Mouse (Mus musculus) heart, adult 11 months (tissue): ENCODE measurements at regions not wholly inside any gene's neighbourhood (a gene's known extent, or its start where the extent isn't known, plus 50 kb on each side); places are given as distances from the start of the nearest gene placed in this dataset.

Source experiments
- DNase-seq: peaks from one replicate; pipeline ENCODE4 v3.0.0; 2022

GRCm38 (mm10) chr6:106876690-106877089 lies 76.8 kb upstream of the Crbn start:
- no peak for DNase-seq

GRCm38 (mm10) chr6:106891879-106892638 lies 92.2 kb upstream of the Crbn start:
- DNase-seq: no peak

GRCm38 (mm10) chr6:106892639-106892934 lies 92.7 kb upstream of the Crbn start:
- DNase-seq: no peak

GRCm38 (mm10) chr6:106903953-106904683 lies 104.2 kb upstream of the Crbn start:
- DNase-seq: no peak

- DNase-seq: no peak
These were observed 115.2 kb upstream of the Crbn start for GRCm38 (mm10) chr6:106915121-106915520.

GRCm38 (mm10) chr6:106916683-106917289 lies 116.9 kb upstream of the Crbn start:
- DNase-seq: no peak

- DNase-seq: no peak
These were observed 121.1 kb upstream of the Crbn start for GRCm38 (mm10) chr6:106920951-106921350.

GRCm38 (mm10) chr6:106925486-106925885 lies 125.6 kb upstream of the Crbn start:
- DNase-seq: no peak

GRCm38 (mm10) chr6:106933584-106933983 lies 133.7 kb upstream of the Crbn start:
- no peak for DNase-seq

- DNase-seq: no peak
These were observed 146.5 kb upstream of the Crbn start for GRCm38 (mm10) chr6:106946227-106946927.

GRCm38 (mm10) chr6:106950909-106951308 lies 151.0 kb upstream of the Crbn start:
- no peak for DNase-seq

- DNase-seq: no peak
These were observed 161.4 kb upstream of the Crbn start for GRCm38 (mm10) chr6:106961320-106961719.

GRCm38 (mm10) chr6:106964337-106964736 lies 164.5 kb upstream of the Crbn start:
- DNase-seq: no peak

- DNase-seq: no peak
These were observed 175.6 kb upstream of the Crbn start for GRCm38 (mm10) chr6:106975439-106975838.

GRCm38 (mm10) chr6:106978721-106979120 lies 178.8 kb upstream of the Crbn start:
- DNase-seq: no peak

- no peak for DNase-seq
These were observed 179.9 kb upstream of the Crbn start for GRCm38 (mm10) chr6:106979755-106980154.

GRCm38 (mm10) chr6:106980188-106980587 lies 180.3 kb upstream of the Crbn start:
- no peak for DNase-seq

GRCm38 (mm10) chr6:106981232-106981631 lies 181.4 kb upstream of the Crbn start:
- no peak for DNase-seq

- DNase-seq: no peak
These were observed 185.4 kb upstream of the Crbn start for GRCm38 (mm10) chr6:106985132-106985801.

GRCm38 (mm10) chr6:106991586-106991985 lies 191.7 kb upstream of the Crbn start:
- no peak for DNase-seq

GRCm38 (mm10) chr6:107004406-107005120 lies 204.7 kb upstream of the Crbn start:
- no peak for DNase-seq

- no peak for DNase-seq
These were observed 210.9 kb upstream of the Crbn start for GRCm38 (mm10) chr6:107010785-107011184.
